Mouse (Mus musculus): ENCODE data around the gene Lat2.

DNA sequence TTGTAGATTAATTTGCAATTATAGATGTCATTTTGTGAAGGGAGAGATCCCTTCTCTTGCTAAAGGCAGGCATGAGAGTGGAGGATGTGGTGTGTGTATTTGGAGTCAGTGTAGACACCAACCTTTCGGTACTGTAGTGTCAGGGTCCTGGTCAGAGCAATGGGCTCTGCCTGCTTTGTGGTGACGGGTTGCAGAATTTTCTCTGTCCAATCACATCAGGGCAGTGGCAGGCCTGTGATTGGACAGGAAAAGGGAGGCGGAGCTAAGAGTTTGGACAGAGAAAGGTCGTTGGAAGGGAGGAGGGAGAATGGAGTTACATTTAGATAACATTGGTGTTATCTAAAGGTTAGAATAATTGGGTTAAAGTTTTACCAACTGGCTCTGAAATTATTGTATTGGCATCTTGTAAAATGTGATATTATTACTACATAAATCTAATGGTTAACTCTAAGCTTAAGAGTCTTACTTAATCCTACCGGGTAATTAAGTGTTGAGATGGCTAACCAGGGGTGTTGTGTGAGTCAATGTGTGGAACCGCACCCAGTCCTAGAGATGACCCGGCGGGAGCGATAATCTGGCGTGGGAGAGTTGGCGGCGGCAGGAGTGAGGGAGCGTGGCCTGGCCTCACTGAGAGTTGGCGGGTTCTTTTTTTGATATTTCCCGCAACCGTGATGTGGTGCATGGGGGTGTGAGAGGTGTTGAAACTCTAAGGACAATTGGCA is 54.2 kb downstream of the Lat2 start:
- no peak for TF ChIP-seq CTCF (IDR thresholded peaks at IDR 0.05; ENCODE audit: borderline replicate concordance, insufficient read depth, low read depth, low read length)
- no peak for TF ChIP-seq POLR2A (IDR thresholded peaks at IDR 0.05; ENCODE audit: borderline replicate concordance, insufficient read depth, low read length)

Data from cerebellum, adult 2 months (tissue).